Mouse (Mus musculus): ENCODE data around the gene Flcn. TPM values are rescaled to one million over a fixed set of nuclear protein-coding genes. Genes with fewer than 3 reads are reported as not detected.

Flcn gene
- polyA plus RNA-seq, 1 experiment from 2014 or later: 29.4 TPM

GRCm38 (mm10) chr11:59744374-59744773 is 65.4 kb downstream of the Flcn start:
- H3K36me3 ChIP-seq (ENCODE audit: control insufficient read depth, insufficient read depth, low read length): peaks cover 69% of the 10 kb centered on the region

GRCm38 (mm10) chr11:59743712-59744111 is 66.1 kb downstream of the Flcn start:
- 100% methylated on average over 1 of the region's 1 CpGs for WGBS
- Histone ChIP-seq H3K36me3 (ENCODE audit: control insufficient read depth, insufficient read depth, low read length) (peaks cover 70% of the 10 kb centered on the region), H3K9me3 (replicated peaks; ENCODE audit: control insufficient read depth, low read length) (no peaks in the 10 kb centered on the region), H3K27me3 (replicated peaks; ENCODE audit: control insufficient read depth, insufficient read depth, low read length) (no peaks in the 10 kb centered on the region), H3K9ac (ENCODE audit: low read length) (no peak overlapping the region), H3K27ac (ENCODE audit: low read depth, low read length) (no peak overlapping the region), H3K4me1 (ENCODE audit: control insufficient read depth, insufficient read depth, low read length) (no peaks in the 10 kb centered on the region), H3K4me2 (ENCODE audit: low read length) (no peak overlapping the region), H3K4me3 (ENCODE audit: low read depth, low read length) (no peak overlapping the region)
- ATAC-seq (no peak), DNase-seq (ENCODE audit: low spot score) (no peak)

More at GRCm38 (mm10) chr11:59744374-59744773, 65.4 kb downstream of the Flcn start:
- 93% methylated on average over 4 of the region's 4 CpGs for WGBS
- Histone ChIP-seq H3K9ac (ENCODE audit: low read length) (no peak overlapping the region), H3K27ac (ENCODE audit: low read depth, low read length) (no peak overlapping the region), H3K4me2 (ENCODE audit: low read length) (no peak overlapping the region), H3K4me3 (ENCODE audit: low read depth, low read length) (no peak overlapping the region), H3K4me1 (ENCODE audit: control insufficient read depth, insufficient read depth, low read length) (no peaks in the 10 kb centered on the region), H3K9me3 (replicated peaks; ENCODE audit: control insufficient read depth, low read length) (no peaks in the 10 kb centered on the region), H3K27me3 (replicated peaks; ENCODE audit: control insufficient read depth, insufficient read depth, low read length) (no peaks in the 10 kb centered on the region)
- ATAC-seq (no peak), DNase-seq (ENCODE audit: low spot score) (no peak)

GRCm38 (mm10) chr11:59743307-59743706 is 66.5 kb downstream of the Flcn start:
- Histone ChIP-seq H3K9me3 (replicated peaks; ENCODE audit: control insufficient read depth, low read length) (no peaks in the 10 kb centered on the region), H3K4me1 (ENCODE audit: control insufficient read depth, insufficient read depth, low read length) (no peaks in the 10 kb centered on the region), H3K36me3 (ENCODE audit: control insufficient read depth, insufficient read depth, low read length) (peaks cover 70% of the 10 kb centered on the region), H3K27me3 (replicated peaks; ENCODE audit: control insufficient read depth, insufficient read depth, low read length) (no peaks in the 10 kb centered on the region), H3K9ac (ENCODE audit: low read length) (no peak overlapping the region), H3K4me2 (ENCODE audit: low read length) (no peak overlapping the region), H3K27ac (ENCODE audit: low read depth, low read length) (no peak overlapping the region), H3K4me3 (ENCODE audit: low read depth, low read length) (no peak overlapping the region)
- WGBS: 87% methylated on average over 2 of the region's 2 CpGs
- DNase-seq (ENCODE audit: low spot score) (no peak), ATAC-seq (no peak)

- H3K4me3 ChIP-seq (ENCODE audit: low read depth, low read length): no peak overlapping the region
- ATAC-seq (no peak), DNase-seq (ENCODE audit: low spot score) (no peak)
- H3K27me3 ChIP-seq (replicated peaks; ENCODE audit: control insufficient read depth, insufficient read depth, low read length): no peaks in the 10 kb centered on the region
- peaks cover 79% of the 10 kb centered on the region for H3K36me3 ChIP-seq (ENCODE audit: control insufficient read depth, insufficient read depth, low read length)
- no peaks in the 10 kb centered on the region for H3K9me3 ChIP-seq (replicated peaks; ENCODE audit: control insufficient read depth, low read length)
- H3K4me2 ChIP-seq (ENCODE audit: low read length): no peak overlapping the region
- 95% methylated on average over 5 of the region's 5 CpGs for WGBS
- no peaks in the 10 kb centered on the region for H3K4me1 ChIP-seq (ENCODE audit: control insufficient read depth, insufficient read depth, low read length)
- H3K9ac ChIP-seq (ENCODE audit: low read length): no peak overlapping the region
- no peak overlapping the region for H3K27ac ChIP-seq (ENCODE audit: low read depth, low read length)
Measured at GRCm38 (mm10) chr11:59741915-59742314, 67.9 kb downstream of the Flcn start.

Other genes with a start within 250 kb of the Flcn start
- not detected in 2 replicates for gene Olfr222, start 233.8 kb downstream of the Flcn start, polyA plus RNA-seq (2014; fragmentation: Nextera tagmentation; extraction: Ambion mirVana)
- gene Olfr223, start 216.7 kb downstream of the Flcn start, polyA plus RNA-seq (2014; fragmentation: Nextera tagmentation; extraction: Ambion mirVana): not detected in 2 replicates
- gene Mprip, start 148.7 kb downstream of the Flcn start, polyA plus RNA-seq (2014; fragmentation: Nextera tagmentation; extraction: Ambion mirVana): 55.6 and 63.4 TPM in 2 replicates
- 1.3 and 1.5 TPM in 2 replicates for gene Pld6, start 22.4 kb downstream of the Flcn start, polyA plus RNA-seq (2014; fragmentation: Nextera tagmentation; extraction: Ambion mirVana)
- 52.6 and 54.8 TPM in 2 replicates for gene Nt5m, start 29.4 kb upstream of the Flcn start, polyA plus RNA-seq (2014; fragmentation: Nextera tagmentation; extraction: Ambion mirVana)
- gene Cops3, start 29.8 kb upstream of the Flcn start, polyA plus RNA-seq (2014; fragmentation: Nextera tagmentation; extraction: Ambion mirVana): 232 and 257 TPM in 2 replicates
- 35.7 and 35.9 TPM in 2 replicates for gene Med9, start 138.2 kb upstream of the Flcn start, polyA plus RNA-seq (2014; fragmentation: Nextera tagmentation; extraction: Ambion mirVana)
- gene Rasd1, start 154.9 kb upstream of the Flcn start, polyA plus RNA-seq (2014; fragmentation: Nextera tagmentation; extraction: Ambion mirVana): 0.66 and 0.75 TPM in 2 replicates
- gene Pemt, start 236.5 kb upstream of the Flcn start, polyA plus RNA-seq (2014; fragmentation: Nextera tagmentation; extraction: Ambion mirVana): 7.3 and 9.4 TPM in 2 replicates

Data from forebrain, embryonic 14.5 days (tissue).